Mouse (Mus musculus): ENCODE measurements around the gene Gng12.
"Not testable (repeated sequence)": the region's sequence is repeated elsewhere in the genome, so short reads cannot be mapped to it uniquely, and the experiment has no call there.

The Gng12 gene

GRCm38 (mm10) chr6:66953951-66954519 is 57.8 kb downstream of the Gng12 start:
- DNase-seq (ENCODE audit: low read depth in 1 of 2, low spot score in 2 of 2): peak in 1 of 2 experiments; percentile 26

GRCm38 (mm10) chr6:66955089-66955657 is 59.0 kb downstream of the Gng12 start:
- DNase-seq (ENCODE audit: low read depth in 1 of 2, low spot score in 2 of 2): no peak

GRCm38 (mm10) chr6:66958466-66959235 is 62.5 kb downstream of the Gng12 start:
- no peak for DNase-seq (ENCODE audit: low read depth in 1 of 2, low spot score in 2 of 2)

- no peak for DNase-seq (ENCODE audit: low read depth in 1 of 2, low spot score in 2 of 2)
Measured at GRCm38 (mm10) chr6:66962582-66963043, 66.4 kb downstream of the Gng12 start.

GRCm38 (mm10) chr6:66963068-66963467 is 66.9 kb downstream of the Gng12 start:
- DNase-seq (ENCODE audit: low read depth in 1 of 2, low spot score in 2 of 2): no peak

- not testable (repeated sequence) for DNase-seq (ENCODE audit: low read depth in 1 of 2, low spot score in 2 of 2)
Measured at GRCm38 (mm10) chr6:66963651-66964050, 67.5 kb downstream of the Gng12 start.

GRCm38 (mm10) chr6:66964222-66964621 is 68.0 kb downstream of the Gng12 start:
- no peak for DNase-seq (ENCODE audit: low read depth in 1 of 2, low spot score in 2 of 2)

- DNase-seq (ENCODE audit: low read depth in 1 of 2, low spot score in 2 of 2): no peak
Measured at GRCm38 (mm10) chr6:66965203-66965602, 69.0 kb downstream of the Gng12 start.

- DNase-seq (ENCODE audit: low read depth in 1 of 2, low spot score in 2 of 2): no peak
Measured at GRCm38 (mm10) chr6:66967788-66968187, 71.6 kb downstream of the Gng12 start.

- DNase-seq (ENCODE audit: low read depth in 1 of 2, low spot score in 2 of 2): no peak
Measured at GRCm38 (mm10) chr6:66969446-66969845, 73.2 kb downstream of the Gng12 start.

- DNase-seq (ENCODE audit: low read depth in 1 of 2, low spot score in 2 of 2): no peak
Measured at GRCm38 (mm10) chr6:66972300-66972699, 76.1 kb downstream of the Gng12 start.

GRCm38 (mm10) chr6:66973180-66973579 is 77.0 kb downstream of the Gng12 start:
- no peak for DNase-seq (ENCODE audit: low read depth in 1 of 2, low spot score in 2 of 2)

GRCm38 (mm10) chr6:66975522-66975921 is 79.3 kb downstream of the Gng12 start:
- DNase-seq (ENCODE audit: low read depth in 1 of 2, low spot score in 2 of 2): no peak

GRCm38 (mm10) chr6:66979197-66979596 is 83.0 kb downstream of the Gng12 start:
- DNase-seq (ENCODE audit: low read depth in 1 of 2, low spot score in 2 of 2): no peak

- DNase-seq (ENCODE audit: low read depth in 1 of 2, low spot score in 2 of 2): no peak
Measured at GRCm38 (mm10) chr6:66980040-66980439, 83.8 kb downstream of the Gng12 start.

GRCm38 (mm10) chr6:66981366-66981765 is 85.2 kb downstream of the Gng12 start:
- no peak for DNase-seq (ENCODE audit: low read depth in 1 of 2, low spot score in 2 of 2)

- DNase-seq (ENCODE audit: low read depth in 1 of 2, low spot score in 2 of 2): no peak
Measured at GRCm38 (mm10) chr6:66981864-66982263, 85.7 kb downstream of the Gng12 start.

- no peak for DNase-seq (ENCODE audit: low read depth in 1 of 2, low spot score in 2 of 2)
Measured at GRCm38 (mm10) chr6:66984079-66984478, 87.9 kb downstream of the Gng12 start.

- DNase-seq (ENCODE audit: low read depth in 1 of 2, low spot score in 2 of 2): no peak
Measured at GRCm38 (mm10) chr6:66984672-66985071, 88.5 kb downstream of the Gng12 start.

GRCm38 (mm10) chr6:66985500-66985899 is 89.3 kb downstream of the Gng12 start:
- DNase-seq (ENCODE audit: low read depth in 1 of 2, low spot score in 2 of 2): no peak

- no peak for DNase-seq (ENCODE audit: low read depth in 1 of 2, low spot score in 2 of 2)
Measured at GRCm38 (mm10) chr6:66986063-66986462, 89.9 kb downstream of the Gng12 start.

- no peak for DNase-seq (ENCODE audit: low read depth in 1 of 2, low spot score in 2 of 2)
Measured at GRCm38 (mm10) chr6:66987643-66988042, 91.4 kb downstream of the Gng12 start.

Data from monocyte, adult 2 months (primary cell).